Mouse (Mus musculus): ENCODE measurements around the gene Fat4. TPM values are rescaled to one million over a fixed set of nuclear protein-coding genes. Genes with fewer than 3 reads are reported as not detected.

Fat4 gene
- polyA plus RNA-seq, 1 experiment from 2014 or later: 6.8 TPM

DNA sequence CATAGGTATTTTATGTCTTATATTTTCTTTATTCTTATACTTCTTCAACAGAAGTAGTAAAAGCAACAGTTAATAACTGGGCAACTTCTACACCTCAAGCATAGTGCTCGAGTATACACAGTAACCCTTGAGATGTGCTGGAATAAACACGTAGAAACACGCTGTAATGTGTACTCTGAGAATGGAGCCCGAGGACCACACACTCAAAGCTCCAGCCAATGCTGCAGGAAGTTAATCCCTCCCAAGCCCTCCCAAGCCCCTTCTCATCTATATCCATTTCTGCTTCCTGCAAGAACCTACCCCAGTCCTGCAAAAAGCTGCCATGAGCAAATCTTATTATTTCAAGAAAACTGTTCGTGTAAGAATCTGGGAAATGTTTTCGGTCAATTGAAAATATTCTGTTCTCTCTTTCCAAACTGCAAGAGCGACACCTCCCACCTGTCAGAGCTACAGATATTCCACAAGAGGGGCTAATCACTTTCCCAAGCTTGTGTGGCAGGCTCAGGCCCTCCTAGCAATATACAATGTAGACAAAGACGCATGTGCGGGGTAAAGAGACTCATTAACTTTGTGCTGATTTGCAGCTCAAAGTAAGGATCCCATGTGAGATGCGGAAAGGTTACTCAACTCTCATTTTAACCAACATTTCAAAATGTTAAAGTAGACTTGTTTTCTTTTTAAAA, 161.0 kb downstream of the Fat4 start:
- no peak overlapping the region for H3K4me2 ChIP-seq (ENCODE audit: low read length)
- no peaks in the 10 kb centered on the region for H3K36me3 ChIP-seq (ENCODE audit: control insufficient read depth, insufficient read depth, low read length)
- H3K9me3 ChIP-seq (replicated peaks; ENCODE audit: control insufficient read depth, low read length, poor library complexity, severe bottlenecking): no peaks in the 10 kb centered on the region
- peak; percentile 77; the same call in 1 of the 2 replicates for ATAC-seq
- peaks cover 4% of the 10 kb centered on the region; the same call in 1 of the 2 replicates for H3K4me1 ChIP-seq (ENCODE audit: control insufficient read depth, insufficient read depth, low read length)
- no peak overlapping the region; the same call in 1 of the 2 replicates for H3K27ac ChIP-seq (ENCODE audit: low read length)
- no peak overlapping the region for H3K9ac ChIP-seq (ENCODE audit: low read depth, low read length)
- no peaks in the 10 kb centered on the region; the same call in 1 of the 2 replicates for H3K27me3 ChIP-seq (ENCODE audit: control insufficient read depth, insufficient read depth, low read depth, low read length)
- WGBS: 43% methylated on average over 10 of the region's 10 CpGs
- no peak overlapping the region for H3K4me3 ChIP-seq (ENCODE audit: low read depth, low read length)

DNA sequence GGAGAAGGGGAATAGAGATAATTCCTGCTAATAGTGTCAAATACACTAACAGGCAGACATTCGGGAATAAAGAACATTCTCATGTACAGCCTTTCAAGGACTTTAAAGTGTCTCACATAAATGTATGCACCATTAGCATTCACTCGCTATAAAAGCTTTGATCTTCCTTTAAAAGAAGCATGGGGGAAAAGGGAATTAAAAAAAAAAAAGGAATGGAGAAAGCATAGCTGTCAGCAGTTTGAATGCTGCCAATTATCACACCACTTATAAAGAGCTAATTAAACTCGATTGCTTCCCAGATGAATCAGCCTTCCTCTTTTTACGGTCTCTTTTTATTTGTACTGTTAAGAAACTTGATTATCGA, 161.5 kb downstream of the Fat4 start:
- H3K4me1 ChIP-seq (ENCODE audit: control insufficient read depth, insufficient read depth, low read length): peaks cover 4% of the 10 kb centered on the region; the same call in 1 of the 2 replicates
- WGBS: 27% methylated on average over 5 of the region's 5 CpGs

DNA sequence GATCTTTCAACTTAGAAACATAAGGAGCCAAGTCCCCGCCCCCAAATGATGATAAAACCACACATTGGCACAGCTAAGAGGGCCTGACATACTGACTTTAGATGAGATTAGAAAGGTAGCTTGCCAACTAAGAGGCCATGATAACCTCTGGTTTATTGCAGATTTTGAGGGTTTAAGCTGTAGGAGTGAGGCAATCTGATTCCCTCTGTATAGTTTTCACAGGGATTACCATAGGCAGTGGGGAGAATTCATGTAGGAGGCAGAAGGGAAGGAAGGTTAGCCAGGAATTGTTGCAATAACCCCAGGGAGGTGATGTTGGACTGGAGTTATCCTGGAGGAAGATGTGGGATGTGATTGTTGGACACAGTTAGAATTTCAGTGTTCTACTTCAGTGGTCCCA, 163.4 kb downstream of the Fat4 start:
- Histone ChIP-seq H3K4me2 (ENCODE audit: low read length) (no peak overlapping the region), H3K4me1 (ENCODE audit: control insufficient read depth, insufficient read depth, low read length) (peaks cover 4% of the 10 kb centered on the region; the same call in 1 of the 2 replicates), H3K27me3 (ENCODE audit: control insufficient read depth, insufficient read depth, low read depth, low read length) (no peaks in the 10 kb centered on the region; the same call in 1 of the 2 replicates), H3K36me3 (ENCODE audit: control insufficient read depth, insufficient read depth, low read length) (no peaks in the 10 kb centered on the region), H3K4me3 (ENCODE audit: low read depth, low read length) (no peak overlapping the region), H3K9ac (ENCODE audit: low read depth, low read length) (no peak overlapping the region), H3K9me3 (replicated peaks; ENCODE audit: control insufficient read depth, low read length, poor library complexity, severe bottlenecking) (no peaks in the 10 kb centered on the region), H3K27ac (ENCODE audit: low read length) (no peak overlapping the region)
- no peak for ATAC-seq
- 95% methylated on average over 1 of the region's 1 CpGs for WGBS

More for the DNA sequence above, 161.5 kb downstream of the Fat4 start:
- Histone ChIP-seq H3K9ac (ENCODE audit: low read depth, low read length) (no peak overlapping the region), H3K9me3 (replicated peaks; ENCODE audit: control insufficient read depth, low read length, poor library complexity, severe bottlenecking) (no peaks in the 10 kb centered on the region), H3K36me3 (ENCODE audit: control insufficient read depth, insufficient read depth, low read length) (no peaks in the 10 kb centered on the region), H3K4me3 (ENCODE audit: low read depth, low read length) (no peak overlapping the region), H3K4me2 (ENCODE audit: low read length) (no peak overlapping the region), H3K27ac (ENCODE audit: low read length) (no peak overlapping the region), H3K27me3 (ENCODE audit: control insufficient read depth, insufficient read depth, low read depth, low read length) (no peaks in the 10 kb centered on the region; the same call in 1 of the 2 replicates)
- ATAC-seq: peak; percentile 64

DNA sequence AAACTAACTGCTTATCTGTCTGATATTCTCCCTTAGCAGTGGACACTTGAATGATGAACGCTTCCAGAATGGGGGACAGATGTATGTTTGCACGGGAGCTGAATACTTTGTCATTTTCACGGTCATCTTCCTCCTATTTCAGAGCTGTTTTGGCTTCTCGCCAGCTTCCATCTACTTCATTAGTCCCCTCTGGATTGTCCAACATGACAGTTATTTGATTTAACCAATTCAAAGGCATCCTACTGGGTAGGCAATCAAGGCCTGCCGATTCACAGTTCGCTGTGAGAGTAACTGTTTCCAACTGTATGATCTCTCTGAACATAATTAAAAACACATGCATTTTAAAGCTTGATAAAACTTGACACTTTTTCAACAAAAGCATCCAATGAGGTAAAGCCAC, 166.3 kb downstream of the Fat4 start:
- H3K36me3 ChIP-seq (ENCODE audit: control insufficient read depth, insufficient read depth, low read length): no peaks in the 10 kb centered on the region
- peak; percentile 62; the same call in 1 of the 2 replicates for ATAC-seq
- no peak overlapping the region for H3K9ac ChIP-seq (ENCODE audit: low read depth, low read length)
- WGBS: 37% methylated on average over 6 of the region's 6 CpGs
- no peaks in the 10 kb centered on the region for H3K9me3 ChIP-seq (replicated peaks; ENCODE audit: control insufficient read depth, low read length, poor library complexity, severe bottlenecking)
- H3K27me3 ChIP-seq (ENCODE audit: control insufficient read depth, insufficient read depth, low read depth, low read length): no peaks in the 10 kb centered on the region; the same call in 1 of the 2 replicates
- no peak overlapping the region for H3K4me3 ChIP-seq (ENCODE audit: low read depth, low read length)
- H3K4me2 ChIP-seq (ENCODE audit: low read length): no peak overlapping the region
- peaks cover 4% of the 10 kb centered on the region; the same call in 1 of the 2 replicates for H3K4me1 ChIP-seq (ENCODE audit: control insufficient read depth, insufficient read depth, low read length)
- no peak overlapping the region for H3K27ac ChIP-seq (ENCODE audit: low read length)
